Mouse (Mus musculus): ENCODE data around the gene Cbwd1. TPM values are rescaled to one million over a fixed set of nuclear protein-coding genes. Genes with fewer than 3 reads are reported as not detected.
"Not testable (repeated sequence)": the region's sequence is repeated elsewhere in the genome, so short reads cannot be mapped to it uniquely, and the experiment has no call there.

Cbwd1 gene
- polyA plus RNA-seq, 1 experiment from 2014 or later: 18.5 TPM

- 0 out of 2 replicates have a peak overlapping the region, but pooled peaks have one; percentile 0 for H3K27ac ChIP-seq
- H3K4me3 ChIP-seq: peak overlapping the region; percentile 53
- H3K9me3 ChIP-seq: no peaks in the 10 kb centered on the region
- peaks cover 100% of the 10 kb centered on the region for H3K27me3 ChIP-seq (ENCODE audit: insufficient read depth, poor library complexity, severe bottlenecking)
- under 1% methylated on average over 84 of the region's 84 CpGs for WGBS
- no peaks in the 10 kb centered on the region for H3K36me3 ChIP-seq
- peak; percentile 74 for DNase-seq (ENCODE audit: low spot score)
- peaks cover 29% of the 10 kb centered on the region for H3K4me1 ChIP-seq (replicated peaks)
Observed at GRCm38 (mm10) chr19:24899578-24900544, 61.5 kb downstream of the Cbwd1 start.

GRCm38 (mm10) chr19:24898737-24899577 is 62.5 kb downstream of the Cbwd1 start:
- Histone ChIP-seq H3K27ac (0 out of 2 replicates have a peak overlapping the region, but pooled peaks have one; percentile 0), H3K36me3 (no peaks in the 10 kb centered on the region), H3K4me1 (replicated peaks) (peaks cover 29% of the 10 kb centered on the region), H3K9me3 (no peaks in the 10 kb centered on the region), H3K4me3 (peak overlapping the region; percentile 53), H3K27me3 (ENCODE audit: insufficient read depth, poor library complexity, severe bottlenecking) (peaks cover 96% of the 10 kb centered on the region)
- WGBS: 3% methylated on average over 34 of the region's 34 CpGs
- no peak for DNase-seq (ENCODE audit: low spot score)

GRCm38 (mm10) chr19:24897896-24898736 is 63.3 kb downstream of the Cbwd1 start:
- 2% methylated on average over 20 of the region's 20 CpGs for WGBS
- DNase-seq (ENCODE audit: low spot score): peak; percentile 37
- Histone ChIP-seq H3K36me3 (no peaks in the 10 kb centered on the region), H3K4me1 (replicated peaks) (peaks cover 29% of the 10 kb centered on the region), H3K4me3 (peak overlapping the region; percentile 41), H3K27ac (no peak overlapping the region), H3K9me3 (no peaks in the 10 kb centered on the region), H3K27me3 (ENCODE audit: insufficient read depth, poor library complexity, severe bottlenecking) (peaks cover 88% of the 10 kb centered on the region)

- Histone ChIP-seq H3K27ac (no peak overlapping the region), H3K4me3 (peak overlapping the region; percentile 41), H3K4me1 (replicated peaks) (peaks cover 29% of the 10 kb centered on the region), H3K36me3 (no peaks in the 10 kb centered on the region), H3K9me3 (no peaks in the 10 kb centered on the region), H3K27me3 (ENCODE audit: insufficient read depth, poor library complexity, severe bottlenecking) (peaks cover 79% of the 10 kb centered on the region)
- WGBS: 1% methylated on average over 57 of the region's 57 CpGs
- DNase-seq (ENCODE audit: low spot score): peak; percentile 53
Observed at GRCm38 (mm10) chr19:24897006-24897895, 64.2 kb downstream of the Cbwd1 start.

- H3K27ac ChIP-seq: no peak overlapping the region
- peak; percentile 15 for DNase-seq (ENCODE audit: low spot score)
- no peaks in the 10 kb centered on the region for H3K9me3 ChIP-seq
- H3K27me3 ChIP-seq (ENCODE audit: insufficient read depth, poor library complexity, severe bottlenecking): peaks cover 72% of the 10 kb centered on the region
- peaks cover 29% of the 10 kb centered on the region for H3K4me1 ChIP-seq (replicated peaks)
- H3K4me3 ChIP-seq: no peak overlapping the region
- no peaks in the 10 kb centered on the region for H3K36me3 ChIP-seq
- 8% methylated on average over 4 of the region's 4 CpGs for WGBS
Observed at GRCm38 (mm10) chr19:24896536-24896935, 64.9 kb downstream of the Cbwd1 start.

- H3K36me3 ChIP-seq: no peaks in the 10 kb centered on the region
- no peak overlapping the region for H3K4me3 ChIP-seq
- DNase-seq (ENCODE audit: low spot score): no peak
- 83% methylated on average over 3 of the region's 3 CpGs for WGBS
- no peak overlapping the region for H3K27ac ChIP-seq
- H3K4me1 ChIP-seq (replicated peaks): no peaks in the 10 kb centered on the region
- H3K27me3 ChIP-seq (ENCODE audit: insufficient read depth, poor library complexity, severe bottlenecking): peaks cover 15% of the 10 kb centered on the region
- H3K9me3 ChIP-seq: no peaks in the 10 kb centered on the region
Observed at GRCm38 (mm10) chr19:24886888-24887287, 74.5 kb downstream of the Cbwd1 start.

GRCm38 (mm10) chr19:24885504-24885903 is 75.9 kb downstream of the Cbwd1 start:
- Histone ChIP-seq H3K4me3 (no peak overlapping the region), H3K4me1 (replicated peaks) (0 out of 2 replicates have a peak, but pooled peaks cover 2% of the 10 kb centered on the region), H3K27me3 (ENCODE audit: insufficient read depth, poor library complexity, severe bottlenecking) (peaks cover 15% of the 10 kb centered on the region), H3K9me3 (no peaks in the 10 kb centered on the region), H3K27ac (no peak overlapping the region), H3K36me3 (no peaks in the 10 kb centered on the region)
- 20% methylated on average over 5 of the region's 5 CpGs for WGBS
- DNase-seq (ENCODE audit: low spot score): peak; percentile 56

GRCm38 (mm10) chr19:24881237-24881636 is 80.2 kb downstream of the Cbwd1 start:
- peaks cover 6% of the 10 kb centered on the region for H3K27me3 ChIP-seq (ENCODE audit: insufficient read depth, poor library complexity, severe bottlenecking)
- H3K36me3 ChIP-seq: no peaks in the 10 kb centered on the region
- 0 out of 2 replicates have a peak, but pooled peaks cover 3% of the 10 kb centered on the region for H3K9me3 ChIP-seq
- 65% methylated on average over 4 of the region's 4 CpGs for WGBS
- H3K4me3 ChIP-seq: no peak overlapping the region
- H3K27ac ChIP-seq: no peak overlapping the region
- H3K4me1 ChIP-seq (replicated peaks): 0 out of 2 replicates have a peak, but pooled peaks cover 2% of the 10 kb centered on the region
- no peak for DNase-seq (ENCODE audit: low spot score)

- not testable (repeated sequence) for H3K27ac ChIP-seq; DNase-seq (ENCODE audit: low spot score); H3K4me1 ChIP-seq (replicated peaks); H3K4me3 ChIP-seq; H3K36me3 ChIP-seq; H3K9me3 ChIP-seq
- peaks cover 14% of the 10 kb centered on the region for H3K27me3 ChIP-seq (ENCODE audit: insufficient read depth, poor library complexity, severe bottlenecking)
- 92% methylated on average over 23 of the region's 26 CpGs for WGBS
Observed at GRCm38 (mm10) chr19:24875129-24875870, 86.1 kb downstream of the Cbwd1 start, which contains the start of gene Gm10053. Gene Gm10053 (plus strand): TSS chr19:24875686.

GRCm38 (mm10) chr19:24873873-24874272 is 87.5 kb downstream of the Cbwd1 start:
- WGBS: 81% methylated on average over 2 of the region's 2 CpGs
- Histone ChIP-seq H3K4me3 (no peak overlapping the region), H3K27me3 (ENCODE audit: insufficient read depth, poor library complexity, severe bottlenecking) (peaks cover 23% of the 10 kb centered on the region), H3K4me1 (replicated peaks) (0 out of 2 replicates have a peak, but pooled peaks cover 9% of the 10 kb centered on the region), H3K9me3 (0 out of 2 replicates have a peak, but pooled peaks cover 3% of the 10 kb centered on the region), H3K36me3 (no peaks in the 10 kb centered on the region), H3K27ac (no peak overlapping the region)
- DNase-seq (ENCODE audit: low spot score): no peak
